Mouse (Mus musculus) midbrain, embryonic 16.5 days (tissue): ENCODE measurements around the gene Pgm5. TPM values are rescaled to one million over a fixed set of nuclear protein-coding genes. Genes with fewer than 3 reads are reported as not detected.

Source experiments
- ATAC-seq: fragments of 200-750 bp; cut with Nextera tagmentation; 2 replicates; pipeline ENCODE4 v1.8.0; 2017; ENCODE audit warnings: moderate TSS enrichment
- H3K27ac ChIP-seq: fragments of 300-500 bp; sonication (generic); 2 replicates; pipeline ENCODE4 v1.5.1; 2014; ENCODE audit warnings: mild to moderate bottlenecking, low read length, mixed read lengths
- H3K27me3 ChIP-seq: fragments of 300-500 bp; sonication (generic); 2 replicates; pipeline ENCODE4 v1.6.1; 2014; ENCODE audit warnings: low read depth, low read length, mixed read lengths; ENCODE audit not compliant: control insufficient read depth, insufficient read depth
- H3K36me3 ChIP-seq: fragments of 300-500 bp; sonication (generic); 2 replicates; pipeline ENCODE4 v1.6.1; 2014; ENCODE audit warnings: mild to moderate bottlenecking, low read length, moderate library complexity, mixed read lengths; ENCODE audit not compliant: control insufficient read depth, insufficient read depth
- H3K4me1 ChIP-seq: fragments of 300-500 bp; sonication (generic); 2 replicates; pipeline ENCODE4 v1.6.1; 2014; ENCODE audit warnings: mild to moderate bottlenecking, low read length, mixed read lengths; ENCODE audit not compliant: control insufficient read depth, insufficient read depth
- H3K4me2 ChIP-seq: fragments of 300-500 bp; sonication (generic); 2 replicates; pipeline ENCODE4 v1.6.1; 2014; ENCODE audit warnings: mild to moderate bottlenecking, low read length, mixed read lengths
- H3K4me3 ChIP-seq: fragments of 300-500 bp; sonication (generic); 2 replicates; pipeline ENCODE4 v1.5.1; 2014; ENCODE audit warnings: low read depth, mild to moderate bottlenecking, low read length, moderate library complexity, mixed read lengths
- H3K9ac ChIP-seq: fragments of 300-500 bp; sonication (generic); 2 replicates; pipeline ENCODE4 v1.6.1; 2014; ENCODE audit warnings: low read depth, low read length, mixed read lengths
- H3K9me3 ChIP-seq: fragments of 300-500 bp; sonication (generic); replicated peaks from 2 replicates; pipeline ENCODE4 v1.6.1; 2014; ENCODE audit warnings: mild to moderate bottlenecking, low read length, mixed read lengths; ENCODE audit not compliant: control insufficient read depth, poor library complexity, severe bottlenecking
- WGBS: fragments of 180-500 bp; shearing (Covaris S2); extraction: QIAGEN DNeasy Blood & Tissue Kit; methylation state at CpG from one replicate; pipeline ENCODE4 v1.1.7; 2014; 5-methylcytosine and 5-hydroxymethylcytosine counted together
- polyA plus RNA-seq: library from polyadenylated mRNA; unstranded; fragments of >200 nt; fragmentation: Nextera tagmentation; extraction: Ambion mirVana; gene quantifications from 2 replicates; pipeline ENCODE4 v1.2.1, GENCODE M21; 2015

Pgm5 gene
- polyA plus RNA-seq, 1 experiment from 2014 or later: 0.83 TPM

GRCm38 (mm10) chr19:24873873-24874272 is 12.2 kb upstream of the Pgm5 start:
- no peak overlapping the region for H3K4me2 ChIP-seq
- 62% methylated on average over 2 of the region's 2 CpGs for WGBS
- no peaks in the 10 kb centered on the region for H3K36me3 ChIP-seq
- no peaks in the 10 kb centered on the region for H3K9me3 ChIP-seq
- no peak for ATAC-seq
- H3K4me3 ChIP-seq: no peak overlapping the region
- H3K27ac ChIP-seq: no peak overlapping the region
- 0 out of 2 replicates have a peak, but pooled peaks cover 2% of the 10 kb centered on the region for H3K27me3 ChIP-seq
- H3K9ac ChIP-seq: no peak overlapping the region
- no peaks in the 10 kb centered on the region for H3K4me1 ChIP-seq

- WGBS: 14% methylated on average over 18 of the region's 18 CpGs
- Histone ChIP-seq H3K27me3 (0 out of 2 replicates have a peak, but pooled peaks cover 2% of the 10 kb centered on the region), H3K4me2 (peak overlapping the region; percentile 70), H3K4me1 (no peaks in the 10 kb centered on the region), H3K9me3 (no peaks in the 10 kb centered on the region), H3K4me3 (peak overlapping the region; percentile 38), H3K27ac (no peak overlapping the region), H3K36me3 (no peaks in the 10 kb centered on the region), H3K9ac (peak overlapping the region; percentile 61)
- peak; percentile 88 for ATAC-seq
Observed at GRCm38 (mm10) chr19:24871037-24871635, 9.5 kb upstream of the Pgm5 start.

GRCm38 (mm10) chr19:24865436-24865835 is 3.8 kb upstream of the Pgm5 start:
- Histone ChIP-seq H3K36me3 (no peaks in the 10 kb centered on the region), H3K27ac (no peak overlapping the region), H3K4me3 (no peak overlapping the region), H3K4me1 (peaks cover 6% of the 10 kb centered on the region), H3K9ac (no peak overlapping the region), H3K27me3 (peaks cover 19% of the 10 kb centered on the region), H3K9me3 (no peaks in the 10 kb centered on the region), H3K4me2 (no peak overlapping the region)
- no peak for ATAC-seq
- WGBS: 88% methylated on average over 9 of the region's 9 CpGs

DNA sequence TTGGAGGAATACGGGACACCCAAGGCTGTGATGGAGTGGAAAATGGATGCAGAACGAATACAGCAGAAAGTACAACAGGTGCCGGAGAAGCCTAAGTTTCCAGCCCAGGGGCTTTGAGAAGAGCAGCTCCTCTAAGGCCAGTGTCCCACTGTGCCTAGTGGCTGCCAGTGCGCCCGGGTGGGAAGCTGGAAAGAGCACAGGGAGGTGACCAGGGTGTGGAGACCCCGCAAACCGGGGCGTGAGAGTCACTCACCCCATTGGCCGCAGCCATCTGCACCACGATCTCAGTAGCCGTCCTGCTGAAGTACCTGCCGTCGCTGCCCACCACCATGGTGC is 411 bp downstream of the Pgm5 start:
- Histone ChIP-seq H3K27ac (no peak overlapping the region), H3K9ac (peak overlapping the region; percentile 53; the same call in 1 of the 2 replicates), H3K4me2 (peak overlapping the region; percentile 69), H3K4me3 (peak overlapping the region; percentile 37), H3K4me1 (peaks cover 6% of the 10 kb centered on the region), H3K36me3 (no peaks in the 10 kb centered on the region), H3K27me3 (peaks cover 19% of the 10 kb centered on the region), H3K9me3 (no peaks in the 10 kb centered on the region)
- 0 out of 2 replicates have a peak, but pooled peaks have one; percentile 21 for ATAC-seq
- 20% methylated on average over 13 of the region's 13 CpGs for WGBS

DNA sequence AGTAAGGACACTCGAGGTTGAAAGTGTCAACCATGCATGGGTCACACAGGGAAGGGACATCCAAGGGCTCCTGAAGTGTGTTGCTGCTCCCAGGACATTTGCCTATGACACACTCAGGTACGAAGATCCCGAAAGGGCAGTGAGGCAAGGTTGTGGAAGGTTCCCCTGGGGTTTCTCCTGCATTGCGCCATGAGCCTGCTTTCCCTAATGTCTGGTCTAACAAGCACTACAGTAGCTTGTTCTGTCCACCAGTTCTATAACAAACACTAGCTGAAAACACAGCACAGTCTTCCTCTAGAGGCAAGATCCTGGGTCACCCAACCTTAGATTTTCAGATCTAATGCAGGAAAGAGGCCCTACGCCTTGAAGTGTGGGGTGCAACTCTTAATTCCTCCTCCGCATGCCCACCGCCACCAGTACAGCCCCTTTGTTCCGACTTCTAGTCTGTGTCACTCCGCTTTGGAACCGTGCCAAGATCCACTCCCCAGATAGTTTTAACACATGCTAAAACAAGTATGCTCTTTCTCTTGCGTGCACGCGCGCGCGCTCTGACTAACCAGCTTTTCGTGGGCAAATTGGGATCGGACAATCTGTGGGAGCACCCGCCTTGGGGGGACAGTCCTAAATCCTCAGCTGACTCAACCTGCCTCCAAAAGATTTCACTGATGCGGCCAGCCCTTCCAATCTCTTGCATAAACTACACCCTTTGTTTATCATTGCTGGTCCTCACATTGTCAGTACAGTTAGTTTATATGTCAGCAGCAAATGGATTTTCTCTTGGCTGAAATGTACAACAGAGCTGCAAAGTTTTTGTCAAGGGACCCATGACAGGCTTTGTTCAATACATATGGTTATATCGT is 10.0 kb downstream of the Pgm5 start:
- H3K9ac ChIP-seq: no peak overlapping the region
- no peaks in the 10 kb centered on the region for H3K9me3 ChIP-seq
- no peak overlapping the region for H3K27ac ChIP-seq
- H3K4me2 ChIP-seq: peak overlapping the region; percentile 39
- H3K27me3 ChIP-seq: no peaks in the 10 kb centered on the region
- no peak overlapping the region for H3K4me3 ChIP-seq
- WGBS: 65% methylated on average over 21 of the region's 21 CpGs
- H3K36me3 ChIP-seq: no peaks in the 10 kb centered on the region
- peaks cover 2% of the 10 kb centered on the region; the same call in 1 of the 2 replicates for H3K4me1 ChIP-seq
- no peak for ATAC-seq

- no peak overlapping the region for H3K9ac ChIP-seq
- H3K4me2 ChIP-seq: no peak overlapping the region
- no peaks in the 10 kb centered on the region for H3K36me3 ChIP-seq
- H3K27ac ChIP-seq: no peak overlapping the region
- no peak overlapping the region for H3K4me3 ChIP-seq
- H3K4me1 ChIP-seq: peaks cover 4% of the 10 kb centered on the region; the same call in 1 of the 2 replicates
- no peaks in the 10 kb centered on the region for H3K9me3 ChIP-seq
- 69% methylated on average over 2 of the region's 2 CpGs for WGBS
- no peaks in the 10 kb centered on the region for H3K27me3 ChIP-seq
- ATAC-seq: no peak
Observed at GRCm38 (mm10) chr19:24848844-24849243, 12.8 kb downstream of the Pgm5 start.

- Histone ChIP-seq H3K4me1 (peaks cover 4% of the 10 kb centered on the region; the same call in 1 of the 2 replicates), H3K36me3 (no peaks in the 10 kb centered on the region), H3K9me3 (no peaks in the 10 kb centered on the region), H3K4me2 (no peak overlapping the region), H3K27me3 (no peaks in the 10 kb centered on the region), H3K27ac (no peak overlapping the region), H3K9ac (no peak overlapping the region), H3K4me3 (no peak overlapping the region)
- no peak for ATAC-seq
- WGBS: 55% methylated on average over 7 of the region's 7 CpGs
Observed at GRCm38 (mm10) chr19:24848345-24848744, 13.3 kb downstream of the Pgm5 start.

GRCm38 (mm10) chr19:24845007-24845546 is 16.6 kb downstream of the Pgm5 start:
- Histone ChIP-seq H3K4me1 (0 out of 2 replicates have a peak, but pooled peaks cover 2% of the 10 kb centered on the region), H3K27me3 (no peaks in the 10 kb centered on the region), H3K27ac (no peak overlapping the region), H3K4me3 (no peak overlapping the region), H3K9me3 (no peaks in the 10 kb centered on the region), H3K9ac (no peak overlapping the region), H3K36me3 (no peaks in the 10 kb centered on the region), H3K4me2 (no peak overlapping the region)
- WGBS: 47% methylated on average over 7 of the region's 7 CpGs
- 0 out of 2 replicates have a peak, but pooled peaks have one; percentile 32 for ATAC-seq

- 0 out of 2 replicates have a peak, but pooled peaks cover 2% of the 10 kb centered on the region for H3K4me1 ChIP-seq
- H3K36me3 ChIP-seq: no peaks in the 10 kb centered on the region
- H3K9ac ChIP-seq: no peak overlapping the region
- H3K27me3 ChIP-seq: no peaks in the 10 kb centered on the region
- H3K4me2 ChIP-seq: no peak overlapping the region
- H3K4me3 ChIP-seq: no peak overlapping the region
- WGBS: 91% methylated on average over 3 of the region's 3 CpGs
- H3K9me3 ChIP-seq: no peaks in the 10 kb centered on the region
- no peak for ATAC-seq
- H3K27ac ChIP-seq: no peak overlapping the region
Observed at GRCm38 (mm10) chr19:24842080-24842479, 19.6 kb downstream of the Pgm5 start.
